Mouse (Mus musculus) neural tube, embryonic 13.5 days (tissue): Measurements from ENCODE around the gene Nup37. TPM values are rescaled to one million over a fixed set of nuclear protein-coding genes. Genes with fewer than 3 reads are reported as not detected.

Experiments used
- ATAC-seq: fragments of 200-750 bp; cut with Nextera tagmentation; 2 replicates; pipeline ENCODE4 v1.8.0; 2017; ENCODE audit warnings: low read depth, mild to moderate bottlenecking, moderate TSS enrichment, moderate library complexity
- H3K27ac ChIP-seq: fragments of 300-500 bp; sonication (generic); replicated peaks from 2 replicates; pipeline ENCODE4 v1.5.1; 2015; ENCODE audit warnings: moderate library complexity, mild to moderate bottlenecking, inconsistent platforms
- H3K27me3 ChIP-seq: fragments of 300-500 bp; sonication (generic); 2 replicates; pipeline ENCODE4 v1.6.1; 2015; ENCODE audit warnings: mild to moderate bottlenecking, inconsistent platforms
- H3K36me3 ChIP-seq: fragments of 300-500 bp; sonication (generic); 2 replicates; pipeline ENCODE4 v1.6.1; 2015; ENCODE audit warnings: mild to moderate bottlenecking, inconsistent platforms
- H3K4me1 ChIP-seq: fragments of 300-500 bp; sonication (generic); replicated peaks from 2 replicates; pipeline ENCODE4 v1.6.1; 2015; ENCODE audit warnings: inconsistent platforms
- H3K4me2 ChIP-seq: fragments of 300-500 bp; sonication (generic); 2 replicates; pipeline ENCODE4 v1.6.1; 2015; ENCODE audit warnings: inconsistent platforms, mild to moderate bottlenecking, moderate library complexity
- H3K4me3 ChIP-seq: fragments of 300-500 bp; sonication (generic); 2 replicates; pipeline ENCODE4 v1.5.1; 2015; ENCODE audit warnings: mild to moderate bottlenecking, inconsistent platforms
- H3K9ac ChIP-seq: fragments of 300-500 bp; sonication (generic); 2 replicates; pipeline ENCODE4 v1.6.1; 2015; ENCODE audit warnings: moderate library complexity, mild to moderate bottlenecking, inconsistent platforms
- H3K9me3 ChIP-seq: fragments of 300-500 bp; sonication (generic); 2 replicates; pipeline ENCODE4 v1.6.1; 2016; ENCODE audit warnings: inconsistent platforms
- WGBS: fragments of 180-500 bp; shearing (Covaris S2); methylation state at CpG from one replicate; pipeline ENCODE4 v1.1.7; 2015; 5-methylcytosine and 5-hydroxymethylcytosine counted together
- polyA plus RNA-seq: library from polyadenylated mRNA; unstranded; fragments of >200 nt; fragmentation: Nextera tagmentation; extraction: Ambion mirVana; gene quantifications from 2 replicates; pipeline ENCODE4 v1.2.1, GENCODE M21; 2015

Nup37 gene
- polyA plus RNA-seq = 29.6 and 33.9 TPM in 2 replicates

- WGBS = 1% methylated on average over 53 of the region's 53 CpGs
- peak within 1 kb of the TSS; percentile 81 for H3K4me2 ChIP-seq
- peak; percentile 99 for ATAC-seq
- H3K27me3 ChIP-seq = no peaks in the 10 kb centered on the region
- no peaks in the 10 kb centered on the region for H3K9me3 ChIP-seq
- H3K36me3 ChIP-seq = peaks cover 21% of the 10 kb centered on the region
- H3K4me1 ChIP-seq = peaks cover 24% of the 10 kb centered on the region
- H3K9ac ChIP-seq = peak within 1 kb of the TSS; percentile 84
- H3K27ac ChIP-seq = no peak within 1 kb of the TSS
- H3K4me3 ChIP-seq = peak within 1 kb of the TSS; percentile 82
Measured at GRCm38 (mm10) chr10:88146707-88147477, at the start of gene Nup37, which contains the start of gene Parpbp. Gene Nup37 (plus strand): TSS chr10:88146992. Gene Parpbp (minus strand): TSS chr10:88146941.

GRCm38 (mm10) chr10:88106169-88106568, 40.6 kb upstream of the Nup37 start:
- Histone ChIP-seq H3K36me3 (no peaks in the 10 kb centered on the region), H3K27me3 (no peaks in the 10 kb centered on the region), H3K27ac (no peak overlapping the region), H3K9me3 (no peaks in the 10 kb centered on the region), H3K4me2 (no peak overlapping the region), H3K9ac (no peak overlapping the region), H3K4me3 (no peak overlapping the region), H3K4me1 (no peaks in the 10 kb centered on the region)
- ATAC-seq = no peak
- 91% methylated on average over 2 of the region's 2 CpGs for WGBS

- Histone ChIP-seq H3K27me3 (no peaks in the 10 kb centered on the region), H3K4me3 (no peak overlapping the region), H3K4me1 (no peaks in the 10 kb centered on the region), H3K9me3 (no peaks in the 10 kb centered on the region), H3K27ac (no peak overlapping the region), H3K4me2 (no peak overlapping the region), H3K9ac (no peak overlapping the region), H3K36me3 (no peaks in the 10 kb centered on the region)
- ATAC-seq = no peak
- 81% methylated on average over 2 of the region's 2 CpGs for WGBS
Measured at GRCm38 (mm10) chr10:88113290-88113689, 33.5 kb upstream of the Nup37 start.

GRCm38 (mm10) chr10:88119721-88120120, 27.1 kb upstream of the Nup37 start:
- Histone ChIP-seq H3K9me3 (no peaks in the 10 kb centered on the region), H3K36me3 (no peaks in the 10 kb centered on the region), H3K4me2 (no peak overlapping the region), H3K4me3 (no peak overlapping the region), H3K4me1 (no peaks in the 10 kb centered on the region), H3K27ac (no peak overlapping the region), H3K9ac (no peak overlapping the region), H3K27me3 (no peaks in the 10 kb centered on the region)
- ATAC-seq = no peak

GRCm38 (mm10) chr10:88135630-88136029, 11.2 kb upstream of the Nup37 start:
- H3K27me3 ChIP-seq = no peaks in the 10 kb centered on the region
- ATAC-seq = no peak
- H3K27ac ChIP-seq = no peak overlapping the region
- H3K9me3 ChIP-seq = no peaks in the 10 kb centered on the region
- no peak overlapping the region for H3K4me3 ChIP-seq
- H3K9ac ChIP-seq = no peak overlapping the region
- WGBS = 96% methylated on average over 16 of the region's 16 CpGs
- no peaks in the 10 kb centered on the region for H3K4me1 ChIP-seq
- no peaks in the 10 kb centered on the region for H3K36me3 ChIP-seq
- H3K4me2 ChIP-seq = no peak overlapping the region

GRCm38 (mm10) chr10:88146187-88146586, 605 bp upstream of the Nup37 start:
- H3K36me3 ChIP-seq = peaks cover 21% of the 10 kb centered on the region
- H3K4me2 ChIP-seq = peak overlapping the region; percentile 81
- 19% methylated on average over 7 of the region's 7 CpGs for WGBS
- peak; percentile 4; the same call in 1 of the 2 replicates for ATAC-seq
- no peaks in the 10 kb centered on the region for H3K27me3 ChIP-seq
- no peak overlapping the region for H3K27ac ChIP-seq
- H3K4me3 ChIP-seq = peak overlapping the region; percentile 82
- H3K9me3 ChIP-seq = no peaks in the 10 kb centered on the region
- H3K4me1 ChIP-seq = peaks cover 24% of the 10 kb centered on the region
- peak overlapping the region; percentile 84 for H3K9ac ChIP-seq

- Histone ChIP-seq H3K27me3 (no peaks in the 10 kb centered on the region), H3K9me3 (no peaks in the 10 kb centered on the region), H3K27ac (no peak overlapping the region), H3K4me3 (no peak overlapping the region), H3K4me2 (no peak overlapping the region), H3K9ac (no peak overlapping the region), H3K4me1 (peaks cover 19% of the 10 kb centered on the region), H3K36me3 (peaks cover 42% of the 10 kb centered on the region)
- ATAC-seq = no peak
- WGBS = 91% methylated on average over 4 of the region's 4 CpGs
Measured at GRCm38 (mm10) chr10:88150381-88150780, 3.6 kb downstream of the Nup37 start.

GRCm38 (mm10) chr10:88151658-88152057, 4.9 kb downstream of the Nup37 start:
- 85% methylated on average over 6 of the region's 6 CpGs for WGBS
- Histone ChIP-seq H3K27ac (no peak overlapping the region), H3K36me3 (peaks cover 43% of the 10 kb centered on the region), H3K4me3 (no peak overlapping the region), H3K27me3 (no peaks in the 10 kb centered on the region), H3K9ac (no peak overlapping the region), H3K4me2 (no peak overlapping the region), H3K9me3 (no peaks in the 10 kb centered on the region), H3K4me1 (peaks cover 7% of the 10 kb centered on the region)
- ATAC-seq = no peak

GRCm38 (mm10) chr10:88162096-88162495, 15.3 kb downstream of the Nup37 start:
- Histone ChIP-seq H3K36me3 (peaks cover 32% of the 10 kb centered on the region), H3K27me3 (no peaks in the 10 kb centered on the region), H3K4me2 (no peak overlapping the region), H3K27ac (no peak overlapping the region), H3K9ac (no peak overlapping the region), H3K4me1 (no peaks in the 10 kb centered on the region), H3K9me3 (no peaks in the 10 kb centered on the region), H3K4me3 (no peak overlapping the region)
- WGBS = 93% methylated on average over 2 of the region's 2 CpGs
- no peak for ATAC-seq

GRCm38 (mm10) chr10:88162676-88163075, 15.9 kb downstream of the Nup37 start:
- no peak overlapping the region for H3K4me2 ChIP-seq
- no peak overlapping the region for H3K4me3 ChIP-seq
- H3K36me3 ChIP-seq = peaks cover 32% of the 10 kb centered on the region
- no peaks in the 10 kb centered on the region for H3K4me1 ChIP-seq
- no peak overlapping the region for H3K9ac ChIP-seq
- ATAC-seq = no peak
- no peak overlapping the region for H3K27ac ChIP-seq
- H3K27me3 ChIP-seq = no peaks in the 10 kb centered on the region
- 78% methylated on average over 5 of the region's 5 CpGs for WGBS
- H3K9me3 ChIP-seq = no peaks in the 10 kb centered on the region

GRCm38 (mm10) chr10:88166158-88166557, 19.4 kb downstream of the Nup37 start:
- WGBS = 98% methylated on average over 3 of the region's 3 CpGs

GRCm38 (mm10) chr10:88167438-88168077, 20.8 kb downstream of the Nup37 start:
- Histone ChIP-seq H3K36me3 (peaks cover 12% of the 10 kb centered on the region), H3K9me3 (no peaks in the 10 kb centered on the region), H3K4me2 (no peak overlapping the region), H3K27me3 (no peaks in the 10 kb centered on the region), H3K27ac (no peak overlapping the region), H3K9ac (no peak overlapping the region), H3K4me1 (no peaks in the 10 kb centered on the region), H3K4me3 (no peak overlapping the region)
- 88% methylated on average over 7 of the region's 7 CpGs for WGBS
- ATAC-seq = no peak

More at GRCm38 (mm10) chr10:88166158-88166557, 19.4 kb downstream of the Nup37 start:
- Histone ChIP-seq H3K27me3 (no peaks in the 10 kb centered on the region), H3K27ac (no peak overlapping the region), H3K9me3 (no peaks in the 10 kb centered on the region), H3K9ac (no peak overlapping the region), H3K36me3 (peaks cover 17% of the 10 kb centered on the region), H3K4me3 (no peak overlapping the region), H3K4me2 (no peak overlapping the region), H3K4me1 (no peaks in the 10 kb centered on the region)
- no peak for ATAC-seq
